Mouse (Mus musculus) bone marrow macrophage, adult 2 months (primary cell): Measurements from ENCODE around the gene Irs3.

Source experiments
- CTCF ChIP-seq: IDR thresholded peaks from 2 replicates; pipeline ENCODE4 v1.5.1; 2012; ENCODE audit warnings: low read depth, mild to moderate bottlenecking, low read length, moderate library complexity
- POLR2A ChIP-seq: IDR thresholded peaks from 2 replicates; pipeline ENCODE4 v1.6.1; 2012; ENCODE audit warnings: mild to moderate bottlenecking, low read depth, low read length, borderline replicate concordance

DNA sequence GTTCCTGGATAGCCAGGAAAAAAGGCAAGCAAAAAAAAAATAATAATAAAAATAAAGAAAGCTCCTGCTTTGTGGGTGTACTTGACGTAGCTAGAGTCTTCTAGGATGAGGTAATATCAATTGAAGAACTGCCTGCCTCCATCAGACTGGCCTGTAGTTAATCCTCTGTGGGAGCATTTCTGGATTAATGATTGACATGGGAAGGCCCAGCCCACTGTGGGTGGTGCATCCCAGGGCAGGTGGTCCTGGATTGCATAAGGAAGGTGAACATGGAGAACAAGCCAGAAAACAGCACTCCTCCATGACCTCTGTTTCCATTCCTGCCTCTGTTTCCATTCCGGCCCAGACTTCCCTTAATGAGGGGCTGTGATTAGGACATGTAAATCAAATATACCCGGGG, 33.2 kb upstream of the Irs3 start:
- TF ChIP-seq CTCF = no peak
- no peak for TF ChIP-seq POLR2A
